Mouse (Mus musculus) G1E (cell line): ENCODE results near the gene Dnaaf5.

Experiments
- CTCF ChIP-seq: IDR thresholded peaks from 2 replicates; pipeline ENCODE4 v1.5.1; 2012; ENCODE audit warnings: low read depth, low read length, inconsistent platforms, mixed read lengths
- GATA1 ChIP-seq: IDR thresholded peaks from 2 replicates; pipeline ENCODE4 v1.6.1; 2012; ENCODE audit warnings: borderline replicate concordance, low read length, inconsistent platforms, mixed read lengths
- TAL1 ChIP-seq: conservative IDR thresholded peaks from 2 replicates; pipeline ENCODE4 v1.6.1; 2012; ENCODE audit warnings: low read depth, low read length, inconsistent platforms, mixed read lengths

DNA sequence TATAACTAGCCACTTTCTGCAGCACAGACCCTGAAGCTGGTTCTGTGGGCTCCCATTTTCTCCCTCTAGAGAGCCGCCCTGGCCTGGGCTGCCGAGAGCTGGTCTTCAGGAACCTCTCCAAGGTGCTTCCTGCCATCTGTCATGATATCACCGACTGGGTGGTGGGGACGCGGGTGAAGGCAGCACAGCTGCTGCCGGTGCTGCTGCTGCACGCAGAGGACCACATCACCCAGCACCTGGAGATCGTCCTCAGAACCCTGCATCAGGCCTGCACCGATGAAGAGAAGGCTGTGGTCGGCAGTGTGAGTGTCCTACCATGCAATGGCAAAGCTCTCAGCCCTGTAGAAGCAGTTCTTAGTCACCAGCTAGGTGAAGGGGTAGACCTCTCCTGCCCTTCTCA, 11.6 kb downstream of the Dnaaf5 start:
- TF ChIP-seq CTCF: no peak
- TF ChIP-seq GATA1: no peak
- TF ChIP-seq TAL1: no peak
